Mouse (Mus musculus) heart, postnatal 25 days (tissue): ENCODE results near the gene Hist1h3c. TPM values are rescaled to one million over a fixed set of nuclear protein-coding genes. Genes with fewer than 3 reads are reported as not detected.
"Not testable (repeated sequence)": the region's sequence is repeated elsewhere in the genome, so short reads cannot be mapped to it uniquely, and the experiment has no call there.

Source experiments
- DNase-seq: peaks from one replicate; pipeline ENCODE4 v3.0.0; 2022; ENCODE audit warnings: low spot score
- intact Hi-C: fragments of 180-260 bp; cut with DNase I; formaldehyde crosslinking; loops from one replicate; pipeline ENCODE4 v1.15.1; 2025
- total RNA-seq, 2 experiments: library from RNA; stranded (reverse); gene quantifications; 2 replicates each; pipeline ENCODE4 v1.2.3; 2021

Gene Hist1h3c
- total RNA-seq, result 1 to 10 TPM; 3.2 to 9.1 TPM

- intact Hi-C loops, result loop anchor here (5.0 kb wide), 1 partner anchor 1703 kb away; the partner anchor contains the start of genes Hist1h2ag, Hist1h2bj and Hist1h4i
- DNase-seq, result peak; percentile 57
Measured at GRCm38 (mm10) chr13:23745381-23746161, at the start of gene Hist1h3c. Hist1h3c (minus strand) TSS chr13:23745602.

- no peak for DNase-seq
- intact Hi-C loops, result loop anchor here (2.0 to 5.0 kb wide), 3 partner anchors 95 to 504 kb away; partner anchors contain the start of gene Carmil1
Measured at GRCm38 (mm10) chr13:23792520-23792919, 47.1 kb upstream of the Hist1h3c start.

GRCm38 (mm10) chr13:23779025-23779424 is 33.6 kb upstream of the Hist1h3c start:
- DNase-seq, result no peak
- intact Hi-C loops, result no loop called here

- DNase-seq, result no peak
- intact Hi-C loops, result no loop called here
Measured at GRCm38 (mm10) chr13:23778339-23778738, 32.9 kb upstream of the Hist1h3c start.

GRCm38 (mm10) chr13:23772561-23773313 is 27.3 kb upstream of the Hist1h3c start:
- intact Hi-C loops, result no loop called here
- DNase-seq, result peak; percentile 14

GRCm38 (mm10) chr13:23769613-23770012 is 24.2 kb upstream of the Hist1h3c start, which contains the start of gene Trim38:
Trim38 (plus strand) TSS chr13:23769913.
- intact Hi-C loops, result not testable (repeated sequence)

GRCm38 (mm10) chr13:23768834-23769397 is 23.5 kb upstream of the Hist1h3c start:
- no peak for DNase-seq
- intact Hi-C loops, result no loop called here

More at GRCm38 (mm10) chr13:23769613-23770012, 24.2 kb upstream of the Hist1h3c start, which contains the start of gene Trim38:
- not testable (repeated sequence) for DNase-seq

- intact Hi-C loops, result no loop called here
- no peak for DNase-seq
Measured at GRCm38 (mm10) chr13:23766772-23767171, 21.4 kb upstream of the Hist1h3c start.

- intact Hi-C loops, result no loop called here
Measured at GRCm38 (mm10) chr13:23765172-23765513, 19.7 kb upstream of the Hist1h3c start.

GRCm38 (mm10) chr13:23764324-23765171 is 19.1 kb upstream of the Hist1h3c start:
- no peak for DNase-seq
- intact Hi-C loops, result loop anchor here (5.0 kb wide), 1 partner anchor 332 kb away; no protein-coding TSS in a partner anchor

More at GRCm38 (mm10) chr13:23765172-23765513, 19.7 kb upstream of the Hist1h3c start:
- DNase-seq, result no peak

GRCm38 (mm10) chr13:23763586-23764323 is 18.4 kb upstream of the Hist1h3c start, which contains the start of gene Hist1h1a:
Hist1h1a (plus strand) TSS chr13:23763666.
- intact Hi-C loops, result loop anchor here (5.0 kb wide), 1 partner anchor 331 kb away; no protein-coding TSS in a partner anchor
- peak; percentile 60 for DNase-seq

- no peak for DNase-seq
- intact Hi-C loops, result loop anchor here (5.0 kb wide), 1 partner anchor 331 kb away; no protein-coding TSS in a partner anchor
Measured at GRCm38 (mm10) chr13:23763242-23763585, 17.8 kb upstream of the Hist1h3c start.

- DNase-seq, result peak; percentile 16
- intact Hi-C loops, result loop anchor here (5.0 kb wide), 1 partner anchor 330 kb away; no protein-coding TSS in a partner anchor
Measured at GRCm38 (mm10) chr13:23761871-23762821, 16.7 kb upstream of the Hist1h3c start, which contains the start of gene Hist1h3a. Hist1h3a (minus strand) TSS chr13:23762386.

GRCm38 (mm10) chr13:23760972-23761864 is 15.8 kb upstream of the Hist1h3c start, which contains the start of gene Hist1h4a:
Hist1h4a (minus strand) TSS chr13:23761230.
- peak; percentile 95 for DNase-seq
- intact Hi-C loops, result loop anchor here (5.0 kb wide), 1 partner anchor 329 kb away; no protein-coding TSS in a partner anchor

- intact Hi-C loops, result loop anchor here (5.0 kb wide), 1 partner anchor 328 kb away; no protein-coding TSS in a partner anchor
- no peak for DNase-seq
Measured at GRCm38 (mm10) chr13:23760240-23760971, 15.0 kb upstream of the Hist1h3c start.
